Mouse (Mus musculus): Measurements from ENCODE around the gene Ccr10. TPM values are rescaled to one million over a fixed set of nuclear protein-coding genes. Genes with fewer than 3 reads are reported as not detected.

The Ccr10 gene
- polyA plus RNA-seq, 1 experiment from 2014 or later = not detected

DNA sequence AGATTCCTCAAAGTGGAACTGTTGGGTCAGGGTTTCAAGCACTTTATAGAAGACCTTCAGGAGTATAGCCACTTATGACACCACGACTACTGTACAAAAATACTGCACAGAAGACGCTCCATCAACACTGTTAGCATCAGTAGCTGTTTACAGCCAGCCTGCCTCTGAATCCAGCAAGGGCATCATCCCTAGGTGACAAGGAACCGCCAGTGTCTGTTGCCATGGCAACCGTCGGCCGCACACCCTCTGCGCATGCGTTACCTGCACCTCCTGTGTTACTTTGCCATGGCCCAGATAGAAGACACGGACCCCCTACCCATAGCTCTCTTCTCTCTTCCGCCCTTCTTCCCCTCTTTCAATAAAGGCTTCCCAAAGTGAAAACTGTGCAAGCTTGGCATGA lies 28.9 kb downstream of the Ccr10 start:
- Histone ChIP-seq H3K27me3 (replicated peaks; ENCODE audit: control insufficient read depth, insufficient read depth, low read length) (no peaks in the 10 kb centered on the region), H3K4me2 (ENCODE audit: low read depth, low read length) (no peak overlapping the region), H3K4me1 (ENCODE audit: control insufficient read depth, insufficient read depth, low read length) (peaks cover 17% of the 10 kb centered on the region), H3K4me3 (ENCODE audit: low read depth, low read length) (no peak overlapping the region), H3K27ac (replicated peaks; ENCODE audit: low read depth, low read length) (no peak overlapping the region), H3K9me3 (ENCODE audit: control insufficient read depth, low read length) (no peaks in the 10 kb centered on the region), H3K36me3 (ENCODE audit: control insufficient read depth, insufficient read depth, low read length) (no peaks in the 10 kb centered on the region), H3K9ac (ENCODE audit: low read depth, low read length) (no peak overlapping the region)
- 32% methylated on average over 10 of the region's 10 CpGs for WGBS
- no peak for DNase-seq (ENCODE audit: low spot score)
- no peak for ATAC-seq (ENCODE audit: low read depth)

DNA sequence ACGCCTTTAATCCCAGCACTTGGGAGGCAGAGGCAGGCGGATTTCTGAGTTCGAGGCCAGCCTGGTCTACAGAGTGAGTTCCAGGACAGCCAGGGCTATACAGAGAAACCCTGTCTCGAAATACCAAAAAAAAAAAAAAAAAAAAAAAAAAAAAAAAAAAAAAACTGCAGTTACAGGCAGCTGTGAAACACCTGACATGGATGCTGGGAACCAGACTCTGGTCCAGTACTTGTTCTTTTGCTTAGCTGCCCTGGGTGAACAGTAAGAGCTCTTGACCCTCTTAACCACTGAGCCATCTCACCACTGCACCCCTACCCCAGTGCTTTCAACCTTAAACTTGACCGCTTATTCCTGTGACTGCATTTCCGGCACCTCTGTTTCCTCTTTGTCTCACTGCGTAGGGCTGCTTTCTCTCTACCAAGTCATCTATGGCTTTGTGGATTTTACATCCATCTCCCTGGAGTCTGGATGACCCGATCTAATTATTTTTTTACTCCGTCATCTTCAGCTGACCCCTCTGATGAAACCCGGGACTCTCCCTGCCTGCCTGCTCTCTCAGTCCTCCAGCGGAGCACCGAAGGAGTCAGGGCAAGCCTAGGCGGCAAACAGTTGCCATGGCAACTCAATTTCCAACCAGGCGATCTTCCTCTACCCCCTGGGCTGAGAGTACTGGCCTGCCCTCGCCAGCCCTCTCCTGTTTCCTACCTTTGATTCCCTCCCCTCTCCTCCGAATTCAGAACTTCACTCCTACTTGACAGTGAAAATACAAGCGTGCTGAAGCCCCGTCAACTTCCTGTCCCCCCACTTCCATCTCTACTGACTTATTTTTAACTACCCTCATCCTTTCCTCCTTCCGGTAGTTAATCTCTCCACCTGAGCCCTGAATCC lies 31.7 kb downstream of the Ccr10 start:
- Histone ChIP-seq H3K4me3 (ENCODE audit: low read depth, low read length) (peak overlapping the region; percentile 27), H3K4me1 (ENCODE audit: control insufficient read depth, insufficient read depth, low read length) (peaks cover 9% of the 10 kb centered on the region), H3K36me3 (ENCODE audit: control insufficient read depth, insufficient read depth, low read length) (no peaks in the 10 kb centered on the region), H3K9ac (ENCODE audit: low read depth, low read length) (peak overlapping the region; percentile 49), H3K27ac (replicated peaks; ENCODE audit: low read depth, low read length) (no peak overlapping the region), H3K9me3 (ENCODE audit: control insufficient read depth, low read length) (no peaks in the 10 kb centered on the region), H3K27me3 (replicated peaks; ENCODE audit: control insufficient read depth, insufficient read depth, low read length) (peaks cover 5% of the 10 kb centered on the region; the same call in 1 of the 2 replicates), H3K4me2 (ENCODE audit: low read depth, low read length) (peak overlapping the region; percentile 58)
- peak; percentile 71 for DNase-seq (ENCODE audit: low spot score)
- WGBS = 18% methylated on average over 18 of the region's 19 CpGs
- peak; percentile 74 for ATAC-seq (ENCODE audit: low read depth)

DNA sequence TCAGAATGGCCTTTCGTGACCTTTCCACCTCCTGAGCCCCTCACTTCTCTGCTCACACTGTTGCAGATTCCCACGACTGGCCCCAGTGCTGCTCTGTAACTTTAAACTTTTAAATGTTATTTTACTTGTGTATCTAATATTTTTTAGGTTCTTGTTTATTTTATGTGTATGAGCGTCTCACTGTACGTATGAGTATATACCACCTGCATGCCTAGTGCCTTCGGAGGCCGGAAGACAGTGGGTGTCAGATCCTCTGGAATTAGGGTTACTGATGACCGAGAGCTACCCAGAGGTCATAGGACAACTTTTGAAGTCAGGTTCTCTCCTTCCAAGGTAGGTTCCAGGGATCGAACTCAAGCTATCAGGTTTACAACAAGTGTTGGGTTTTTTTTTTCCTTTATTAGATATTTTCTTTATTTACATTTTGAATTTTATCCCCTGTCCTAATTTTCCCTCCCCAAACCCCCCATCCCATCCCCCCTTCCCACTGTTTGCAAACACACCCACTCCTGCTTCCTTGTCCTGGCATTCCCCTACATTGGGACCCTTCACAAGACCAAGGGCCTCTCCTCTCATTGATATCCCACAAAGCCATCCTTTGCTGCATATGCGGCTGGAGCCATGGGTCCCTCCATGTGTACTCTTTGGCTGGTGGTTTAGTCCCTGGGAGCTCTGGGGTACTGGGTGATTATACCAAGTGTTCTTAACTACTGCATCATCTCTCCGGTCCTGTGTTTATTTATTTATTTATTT lies 32.9 kb downstream of the Ccr10 start:
- H3K9me3 ChIP-seq (ENCODE audit: control insufficient read depth, low read length) = no peaks in the 10 kb centered on the region
- 88% methylated on average over 10 of the region's 10 CpGs for WGBS
- no peak for ATAC-seq (ENCODE audit: low read depth)
- H3K4me1 ChIP-seq (ENCODE audit: control insufficient read depth, insufficient read depth, low read length) = peaks cover 8% of the 10 kb centered on the region; the same call in 1 of the 2 replicates
- no peak overlapping the region for H3K27ac ChIP-seq (replicated peaks; ENCODE audit: low read depth, low read length)
- DNase-seq (ENCODE audit: low spot score) = no peak
- no peak overlapping the region for H3K4me3 ChIP-seq (ENCODE audit: low read depth, low read length)
- H3K4me2 ChIP-seq (ENCODE audit: low read depth, low read length) = no peak overlapping the region
- no peaks in the 10 kb centered on the region for H3K36me3 ChIP-seq (ENCODE audit: control insufficient read depth, insufficient read depth, low read length)
- H3K27me3 ChIP-seq (replicated peaks; ENCODE audit: control insufficient read depth, insufficient read depth, low read length) = peaks cover 5% of the 10 kb centered on the region; the same call in 1 of the 2 replicates
- H3K9ac ChIP-seq (ENCODE audit: low read depth, low read length) = no peak overlapping the region

DNA sequence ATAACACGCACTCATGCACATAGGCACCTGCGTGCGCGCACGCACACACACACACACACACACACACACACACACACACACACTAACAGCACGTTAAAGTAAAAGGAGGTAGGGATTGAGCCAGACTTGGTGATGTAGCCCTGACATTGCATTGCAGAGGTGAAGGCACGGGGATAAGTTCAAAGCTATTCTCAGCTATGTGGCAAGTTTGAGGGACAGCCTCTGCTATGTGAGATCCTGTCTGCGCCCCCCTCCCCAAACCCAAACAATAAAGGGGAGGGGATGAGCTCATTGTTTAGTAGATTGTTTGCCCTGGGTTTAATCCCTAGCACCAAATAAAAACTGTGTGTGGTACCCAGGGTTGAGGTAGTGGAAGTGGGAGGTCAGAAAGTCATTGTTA lies 34.2 kb downstream of the Ccr10 start:
- no peak for DNase-seq (ENCODE audit: low spot score)
- WGBS = 78% methylated on average over 8 of the region's 8 CpGs
- H3K27ac ChIP-seq (replicated peaks; ENCODE audit: low read depth, low read length) = no peak overlapping the region
- H3K9me3 ChIP-seq (ENCODE audit: control insufficient read depth, low read length) = no peaks in the 10 kb centered on the region
- H3K4me2 ChIP-seq (ENCODE audit: low read depth, low read length) = no peak overlapping the region
- no peak overlapping the region for H3K4me3 ChIP-seq (ENCODE audit: low read depth, low read length)
- ATAC-seq (ENCODE audit: low read depth) = no peak
- H3K9ac ChIP-seq (ENCODE audit: low read depth, low read length) = no peak overlapping the region
- H3K4me1 ChIP-seq (ENCODE audit: control insufficient read depth, insufficient read depth, low read length) = peaks cover 8% of the 10 kb centered on the region; the same call in 1 of the 2 replicates
- peaks cover 5% of the 10 kb centered on the region; the same call in 1 of the 2 replicates for H3K27me3 ChIP-seq (replicated peaks; ENCODE audit: control insufficient read depth, insufficient read depth, low read length)
- H3K36me3 ChIP-seq (ENCODE audit: control insufficient read depth, insufficient read depth, low read length) = no peaks in the 10 kb centered on the region

DNA sequence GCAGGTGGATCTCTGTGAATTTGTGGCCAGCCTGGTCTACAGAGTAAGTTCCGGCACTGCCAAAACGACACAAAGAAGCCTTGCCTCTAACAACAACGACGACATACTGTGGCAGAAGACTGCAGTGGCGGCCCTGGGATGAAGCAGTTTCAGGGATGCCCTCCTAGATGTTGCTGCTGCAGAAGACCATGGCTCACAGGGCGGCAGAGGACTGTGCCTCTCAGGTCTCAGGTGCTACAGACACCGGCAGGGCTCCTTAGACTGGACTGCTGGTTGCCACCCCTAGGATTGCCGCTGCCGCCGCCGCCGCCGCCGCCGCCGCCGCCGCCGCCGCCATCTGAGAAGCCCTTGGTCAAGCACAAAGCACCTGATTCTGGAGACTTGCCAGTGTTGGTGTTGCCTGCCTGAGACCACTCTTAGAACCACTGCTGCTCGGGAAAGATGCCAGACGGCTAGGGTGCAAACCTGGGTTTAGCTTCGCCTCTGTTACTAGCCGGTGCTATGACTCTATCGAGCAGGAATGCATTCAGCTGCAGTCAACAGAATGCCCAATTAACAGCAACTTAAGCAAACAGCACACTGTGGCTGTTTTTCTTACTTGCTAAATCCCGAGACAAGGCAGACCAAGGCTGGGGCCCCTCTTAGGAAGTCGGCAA lies 35.0 kb downstream of the Ccr10 start:
- H3K9ac ChIP-seq (ENCODE audit: low read depth, low read length) = peak overlapping the region; percentile 42; the same call in 1 of the 2 replicates
- peak; percentile 85 for DNase-seq (ENCODE audit: low spot score)
- H3K27me3 ChIP-seq (replicated peaks; ENCODE audit: control insufficient read depth, insufficient read depth, low read length) = peaks cover 5% of the 10 kb centered on the region; the same call in 1 of the 2 replicates
- no peaks in the 10 kb centered on the region for H3K9me3 ChIP-seq (ENCODE audit: control insufficient read depth, low read length)
- H3K4me1 ChIP-seq (ENCODE audit: control insufficient read depth, insufficient read depth, low read length) = peaks cover 8% of the 10 kb centered on the region; the same call in 1 of the 2 replicates
- peak overlapping the region; percentile 52 for H3K4me2 ChIP-seq (ENCODE audit: low read depth, low read length)
- no peak overlapping the region for H3K27ac ChIP-seq (replicated peaks; ENCODE audit: low read depth, low read length)
- H3K4me3 ChIP-seq (ENCODE audit: low read depth, low read length) = peak overlapping the region; percentile 29
- peak; percentile 58 for ATAC-seq (ENCODE audit: low read depth)
- 44% methylated on average over 26 of the region's 27 CpGs for WGBS
- H3K36me3 ChIP-seq (ENCODE audit: control insufficient read depth, insufficient read depth, low read length) = no peaks in the 10 kb centered on the region

DNA sequence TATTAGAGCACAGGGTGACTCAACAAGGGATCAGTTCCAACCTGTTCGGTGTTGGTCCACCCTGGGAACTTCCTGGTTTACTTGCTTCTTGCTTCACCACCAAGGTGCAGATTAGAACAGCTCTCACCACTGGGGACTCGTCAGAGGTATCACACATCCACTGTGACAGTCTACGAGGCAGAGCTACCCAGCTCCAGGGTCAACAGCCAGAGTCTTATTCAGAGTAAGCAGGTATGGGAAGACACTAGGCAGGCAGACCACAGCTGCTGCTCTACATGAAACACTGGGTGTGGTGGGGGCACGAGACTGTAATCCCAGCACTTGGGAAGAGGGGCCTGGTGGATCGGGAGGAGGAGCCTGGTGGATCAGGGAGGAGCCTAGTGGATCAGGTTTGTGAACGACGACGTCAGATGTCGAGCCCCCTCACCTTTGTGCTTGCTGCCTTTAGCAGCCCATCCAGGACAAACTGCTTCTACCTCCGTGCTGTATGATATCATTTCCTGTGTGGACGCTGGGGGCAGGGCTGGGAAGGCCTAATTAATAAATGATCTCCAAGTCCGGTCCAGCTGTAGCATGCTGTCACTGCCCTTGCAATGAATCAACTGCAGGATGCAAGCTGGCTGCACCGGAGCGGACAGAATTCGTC lies 36.6 kb downstream of the Ccr10 start:
- no peak overlapping the region; the same call in 1 of the 2 replicates for H3K27ac ChIP-seq (replicated peaks; ENCODE audit: low read depth, low read length)

DNA sequence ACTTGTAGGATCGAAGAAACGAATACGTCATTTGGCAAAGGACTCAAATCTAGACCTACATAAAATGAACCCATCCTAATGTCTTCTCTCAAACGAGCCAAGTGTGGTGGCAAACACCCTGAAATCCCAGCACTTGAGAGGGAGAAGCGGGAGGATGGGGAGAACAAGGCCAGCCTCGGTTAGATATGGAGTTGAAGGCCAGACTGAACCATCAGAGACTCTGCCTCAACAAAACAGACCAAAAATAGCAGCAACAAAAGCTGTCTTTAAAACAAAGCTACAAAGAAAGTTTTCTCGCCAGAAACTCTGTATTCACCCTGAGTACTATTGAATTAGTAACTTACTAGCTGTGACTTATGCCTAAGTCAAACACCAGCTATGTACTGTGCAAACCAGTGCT lies 38.2 kb downstream of the Ccr10 start:
- Histone ChIP-seq H3K4me3 (ENCODE audit: low read depth, low read length) (no peak overlapping the region), H3K4me2 (ENCODE audit: low read depth, low read length) (no peak overlapping the region), H3K4me1 (ENCODE audit: control insufficient read depth, insufficient read depth, low read length) (0 out of 2 replicates have a peak, but pooled peaks cover 5% of the 10 kb centered on the region), H3K9me3 (ENCODE audit: control insufficient read depth, low read length) (no peaks in the 10 kb centered on the region), H3K9ac (ENCODE audit: low read depth, low read length) (no peak overlapping the region), H3K27ac (replicated peaks; ENCODE audit: low read depth, low read length) (no peak overlapping the region), H3K27me3 (replicated peaks; ENCODE audit: control insufficient read depth, insufficient read depth, low read length) (peaks cover 5% of the 10 kb centered on the region; the same call in 1 of the 2 replicates), H3K36me3 (ENCODE audit: control insufficient read depth, insufficient read depth, low read length) (no peaks in the 10 kb centered on the region)
- no peak for ATAC-seq (ENCODE audit: low read depth)
- WGBS = 79% methylated on average over 7 of the region's 7 CpGs
- DNase-seq (ENCODE audit: low spot score) = no peak

More for the DNA sequence above, 36.6 kb downstream of the Ccr10 start:
- peaks cover 5% of the 10 kb centered on the region; the same call in 1 of the 2 replicates for H3K4me1 ChIP-seq (ENCODE audit: control insufficient read depth, insufficient read depth, low read length)
- no peaks in the 10 kb centered on the region for H3K9me3 ChIP-seq (ENCODE audit: control insufficient read depth, low read length)
- peak overlapping the region; percentile 33 for H3K4me2 ChIP-seq (ENCODE audit: low read depth, low read length)
- no peaks in the 10 kb centered on the region for H3K36me3 ChIP-seq (ENCODE audit: control insufficient read depth, insufficient read depth, low read length)
- H3K27me3 ChIP-seq (replicated peaks; ENCODE audit: control insufficient read depth, insufficient read depth, low read length) = peaks cover 5% of the 10 kb centered on the region; the same call in 1 of the 2 replicates
- H3K9ac ChIP-seq (ENCODE audit: low read depth, low read length) = peak overlapping the region; percentile 42; the same call in 1 of the 2 replicates
- DNase-seq (ENCODE audit: low spot score) = peak; percentile 75
- 24% methylated on average over 15 of the region's 15 CpGs for WGBS
- peak; percentile 55 for ATAC-seq (ENCODE audit: low read depth)
- H3K4me3 ChIP-seq (ENCODE audit: low read depth, low read length) = no peak overlapping the region

All from embryonic facial prominence, embryonic 14.5 days (tissue).